Mouse (Mus musculus) cerebellum, adult 2 months (tissue): ENCODE measurements around the gene Ksr2. TPM values are rescaled to one million over a fixed set of nuclear protein-coding genes. Genes with fewer than 3 reads are reported as not detected.
A peak's percentile ranks its signal among the peaks of the same experiment; 100 is the strongest.

Experiments used
- DNase-seq, 2 experiments: peaks; one replicate each; pipeline ENCODE4 v3.0.0; 2021
- H3K27ac ChIP-seq: fragments of 200-500 bp; 2 replicates; pipeline ENCODE4 v1.5.1; 2012; ENCODE audit warnings: low read length, control low read depth, inconsistent platforms; ENCODE audit not compliant: insufficient read depth
- H3K27me3 ChIP-seq: fragments of 200-500 bp; 2 replicates; pipeline ENCODE4 v1.6.1; 2012; ENCODE audit warnings: inconsistent platforms, mild to moderate bottlenecking, low read length, moderate library complexity; ENCODE audit not compliant: control insufficient read depth, insufficient read depth
- H3K4me1 ChIP-seq: fragments of 200-500 bp; 2 replicates; pipeline ENCODE4 v1.6.1; 2011; ENCODE audit warnings: low read length; ENCODE audit not compliant: control insufficient read depth, insufficient read depth
- H3K4me3 ChIP-seq: fragments of 200-500 bp; replicated peaks from 2 replicates; pipeline ENCODE3; 2011; ENCODE audit warnings: mild to moderate bottlenecking, low read depth, low read length, control low read depth; ENCODE audit not compliant: insufficient read depth
- CTCF ChIP-seq: fragments of 200-500 bp; IDR thresholded peaks from 2 replicates; pipeline ENCODE4 v1.5.1; 2011; ENCODE audit warnings: low read depth, mild to moderate bottlenecking, control low read depth, low read length, moderate library complexity, borderline replicate concordance; ENCODE audit not compliant: insufficient read depth
- POLR2A ChIP-seq: fragments of 200-500 bp; IDR thresholded peaks from 2 replicates; pipeline ENCODE4 v1.6.1; 2011; ENCODE audit warnings: low read length, control low read depth, borderline replicate concordance; ENCODE audit not compliant: insufficient read depth
- WGBS: fragments of 180-500 bp; shearing (Covaris S2); methylation state at CpG from one replicate; pipeline ENCODE4 v1.1.7; 2018; 5-methylcytosine and 5-hydroxymethylcytosine counted together
- polyA plus RNA-seq: library from polyadenylated mRNA; depleted of rRNA; stranded (reverse); fragments of >200 nt; gene quantifications from 2 replicates; pipeline ENCODE4 v1.2.3, GENCODE M21; 2012

Ksr2 gene
- polyA plus RNA-seq, 1 experiment = 12.1 TPM

GRCm38 (mm10) chr5:117687770-117688352 lies 274.1 kb downstream of the Ksr2 start:
- Histone ChIP-seq H3K4me1 (no peaks in the 10 kb centered on the region), H3K27ac (no peak overlapping the region), H3K27me3 (no peaks in the 10 kb centered on the region), H3K4me3 (no peak overlapping the region)
- WGBS = 63% methylated on average over 4 of the region's 4 CpGs
- TF ChIP-seq CTCF = no peak
- no peak for TF ChIP-seq POLR2A
- DNase-seq = no peak

GRCm38 (mm10) chr5:117688738-117689137 lies 274.9 kb downstream of the Ksr2 start:
- DNase-seq = no peak
- WGBS = 61% methylated on average over 3 of the region's 3 CpGs

DNA sequence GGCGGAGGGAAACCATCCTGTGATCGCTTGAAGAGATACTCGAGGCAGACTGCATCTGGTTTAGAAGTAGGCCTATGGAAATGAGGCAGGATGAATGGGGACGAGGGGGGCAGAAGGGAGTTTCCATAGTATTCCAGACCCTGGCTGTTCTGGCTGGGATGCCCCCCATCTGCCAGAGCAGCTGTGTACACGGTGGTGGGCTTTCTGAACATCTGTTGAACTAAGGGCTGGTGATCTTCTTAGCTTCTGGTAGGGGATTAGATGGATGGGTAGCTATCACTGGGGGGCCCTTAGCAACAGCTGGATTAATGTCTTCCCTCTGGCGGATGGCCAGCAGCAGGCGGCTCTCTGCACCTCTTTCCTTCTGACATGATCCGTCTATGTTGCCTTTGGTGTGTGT lies 276.0 kb downstream of the Ksr2 start:
- Histone ChIP-seq H3K4me1 (no peaks in the 10 kb centered on the region), H3K27me3 (no peaks in the 10 kb centered on the region), H3K27ac (no peak overlapping the region), H3K4me3 (no peak overlapping the region)
- 51% methylated on average over 8 of the region's 8 CpGs for WGBS
- TF ChIP-seq POLR2A = no peak
- no peak for TF ChIP-seq CTCF
- no peak for DNase-seq

More at GRCm38 (mm10) chr5:117688738-117689137, 274.9 kb downstream of the Ksr2 start:
- Histone ChIP-seq H3K4me1 (no peaks in the 10 kb centered on the region), H3K4me3 (no peak overlapping the region), H3K27me3 (no peaks in the 10 kb centered on the region), H3K27ac (no peak overlapping the region)
- TF ChIP-seq POLR2A = no peak
- no peak for TF ChIP-seq CTCF

GRCm38 (mm10) chr5:117691271-117691670 lies 277.5 kb downstream of the Ksr2 start:
- Histone ChIP-seq H3K4me1 (no peaks in the 10 kb centered on the region), H3K27ac (no peak overlapping the region), H3K27me3 (no peaks in the 10 kb centered on the region), H3K4me3 (no peak overlapping the region)
- WGBS = 80% methylated on average over 7 of the region's 7 CpGs
- no peak for TF ChIP-seq CTCF
- TF ChIP-seq POLR2A = no peak
- no peak for DNase-seq

DNA sequence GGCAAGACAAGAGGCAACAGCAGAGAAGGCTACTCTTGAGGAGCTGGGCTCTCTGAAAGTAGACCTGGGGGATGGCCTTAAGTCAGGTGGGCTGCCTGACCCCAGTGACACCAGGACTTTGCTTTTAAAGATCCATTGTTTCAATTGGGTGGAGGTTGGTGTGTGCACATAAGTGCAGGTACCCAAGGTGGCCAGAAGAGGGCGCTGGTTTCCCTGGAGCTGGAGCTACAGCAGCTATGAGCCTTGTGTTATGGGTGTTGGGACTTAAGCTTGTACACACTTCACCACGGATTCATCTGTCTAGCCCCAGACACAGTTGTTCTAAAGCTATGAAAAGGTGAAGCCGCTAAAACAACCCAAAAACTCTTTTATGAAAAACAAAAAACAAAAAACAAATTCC lies 279.8 kb downstream of the Ksr2 start:
- H3K4me1 ChIP-seq = no peaks in the 10 kb centered on the region
- 71% methylated on average over 3 of the region's 3 CpGs for WGBS
- H3K27ac ChIP-seq = no peak overlapping the region
- H3K27me3 ChIP-seq = no peaks in the 10 kb centered on the region
- TF ChIP-seq POLR2A (no peak), CTCF (peak; percentile 24; the same call in 1 of the 2 replicates)
- no peak for DNase-seq
- no peak overlapping the region for H3K4me3 ChIP-seq

DNA sequence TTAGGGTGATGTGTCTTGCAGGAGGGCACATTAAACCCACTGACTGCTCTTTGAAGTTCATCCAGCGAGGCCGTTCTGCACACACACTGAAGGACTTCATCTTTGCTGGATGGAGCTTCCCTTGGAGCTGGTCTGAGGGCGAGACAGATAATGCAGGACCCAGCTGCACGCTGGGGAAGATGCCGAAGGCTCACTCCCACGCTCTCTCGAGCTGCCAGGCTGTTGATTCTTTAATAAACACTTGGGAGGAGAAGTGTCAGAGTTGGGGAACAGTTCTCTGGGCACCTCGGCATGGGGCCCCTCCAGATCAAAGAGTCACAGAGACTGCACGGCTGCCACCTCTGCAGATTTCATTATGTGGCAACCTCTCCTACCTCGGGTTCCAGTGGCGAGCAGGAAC lies 280.8 kb downstream of the Ksr2 start:
- WGBS = 57% methylated on average over 11 of the region's 11 CpGs
- H3K4me1 ChIP-seq = no peaks in the 10 kb centered on the region
- no peak overlapping the region for H3K27ac ChIP-seq
- no peaks in the 10 kb centered on the region for H3K27me3 ChIP-seq
- TF ChIP-seq CTCF (no peak), POLR2A (no peak)
- no peak overlapping the region for H3K4me3 ChIP-seq
- no peak for DNase-seq

GRCm38 (mm10) chr5:117696366-117696765 lies 282.6 kb downstream of the Ksr2 start:
- no peak overlapping the region for H3K27ac ChIP-seq
- TF ChIP-seq CTCF = no peak
- TF ChIP-seq POLR2A = no peak
- no peaks in the 10 kb centered on the region for H3K4me1 ChIP-seq
- 57% methylated on average over 8 of the region's 8 CpGs for WGBS
- no peak overlapping the region for H3K4me3 ChIP-seq
- no peaks in the 10 kb centered on the region for H3K27me3 ChIP-seq
- DNase-seq = no peak

DNA sequence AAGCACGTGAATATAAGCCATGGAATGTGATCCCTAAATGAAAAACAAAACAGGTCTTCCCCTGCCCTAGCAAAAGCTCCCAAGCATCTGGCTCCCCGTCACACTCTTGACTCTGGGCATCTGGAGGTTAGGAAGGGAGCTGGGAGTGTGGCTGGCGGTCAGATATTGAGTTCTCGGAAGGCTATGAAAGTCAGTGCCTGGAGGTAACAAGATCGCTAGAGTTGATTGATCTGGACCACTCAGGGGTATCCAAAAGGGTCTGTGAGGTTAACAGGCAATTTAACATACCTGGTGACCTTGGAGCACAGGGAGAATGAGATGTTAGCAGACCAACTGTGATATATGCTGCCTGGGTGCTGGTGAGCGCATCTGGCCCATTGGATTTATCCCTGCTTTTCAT lies 283.8 kb downstream of the Ksr2 start:
- WGBS = 92% methylated on average over 6 of the region's 6 CpGs
- Histone ChIP-seq H3K27me3 (no peaks in the 10 kb centered on the region), H3K4me3 (no peak overlapping the region), H3K27ac (no peak overlapping the region), H3K4me1 (no peaks in the 10 kb centered on the region)
- no peak for DNase-seq
- no peak for TF ChIP-seq POLR2A
- TF ChIP-seq CTCF = no peak

- TF ChIP-seq POLR2A = no peak
- TF ChIP-seq CTCF = no peak
- Histone ChIP-seq H3K27ac (no peak overlapping the region), H3K27me3 (no peaks in the 10 kb centered on the region), H3K4me3 (no peak overlapping the region), H3K4me1 (no peaks in the 10 kb centered on the region)
- peak in 1 of 2 experiments; percentile 29 for DNase-seq
- WGBS = 78% methylated on average over 9 of the region's 9 CpGs
Observed at GRCm38 (mm10) chr5:117704371-117704770, 290.6 kb downstream of the Ksr2 start.
